8 mouse cellular contexts compared by ENCODE assay signal in the genomic region with DNA sequence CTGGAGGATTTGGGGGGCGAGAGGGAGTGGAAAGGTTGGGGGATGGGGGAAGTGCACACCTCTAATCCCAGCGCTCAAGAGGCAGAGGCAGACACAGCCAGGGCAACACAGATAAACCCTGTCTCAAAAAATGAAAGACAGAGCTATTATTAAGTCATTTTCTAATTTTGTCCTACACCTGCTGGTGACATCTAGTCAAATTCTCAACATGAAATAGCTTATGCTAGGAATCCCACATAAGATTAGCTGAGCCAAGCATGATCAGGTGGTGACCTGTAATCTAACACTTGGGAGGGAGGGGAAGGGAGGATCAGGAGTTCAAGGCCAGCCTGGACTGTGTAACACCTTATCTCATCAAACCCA. TPM values are rescaled to one million over a fixed set of nuclear protein-coding genes. Genes with fewer than 3 reads are reported as not detected.
DNase-seq lines count a peak whose midpoint lies in the region; ATAC-seq and TF ChIP-seq lines count a peak whose summit lies in the region.

No protein-coding gene starts in this region.

- peak overlapping the region; percentile 95 to 96 for H3K4me3 ChIP-seq in ES-E14 (ENCODE audit: insufficient read depth in 1 of 2, low read depth in 1 of 2, low read length in 2 of 2, poor library complexity in 1 of 2, severe bottlenecking in 1 of 2)
- peak overlapping the region; percentile 97 for H3K4me3 ChIP-seq in forebrain, embryonic 13.5 days
- H3K4me3 ChIP-seq in limb, embryonic 14.5 days (replicated peaks; ENCODE audit: low read length), result peak overlapping the region; percentile 100
- peak overlapping the region; percentile 92; the same call in 1 of the 2 replicates for H3K4me3 ChIP-seq in small intestine, adult 2 months (ENCODE audit: low read depth, low read length)

- no peak for TF ChIP-seq POLR2A in limb, embryonic 14.5 days (IDR thresholded peaks at IDR 0.05; ENCODE audit: borderline replicate concordance, extremely low read depth, insufficient read depth, insufficient read length)
- TF ChIP-seq POLR2A in small intestine, adult 2 months (IDR thresholded peaks at IDR 0.05; ENCODE audit: low read depth, low read length), result no peak

- peak overlapping the region; percentile 64 for H3K4me2 ChIP-seq in forebrain, embryonic 13.5 days
- H3K4me2 ChIP-seq in limb, embryonic 14.5 days (replicated peaks; ENCODE audit: low read depth, low read length, severe bottlenecking), result peak overlapping the region; percentile 70

- H3K36me3 ChIP-seq in ES-E14 (ENCODE audit: control insufficient read depth, insufficient read depth, low read length, poor library complexity, severe bottlenecking), result peaks cover 11% of the 10 kb centered on the region
- H3K36me3 ChIP-seq in forebrain, embryonic 13.5 days (ENCODE audit: poor library complexity, severe bottlenecking), result peaks cover 23% of the 10 kb centered on the region
- H3K36me3 ChIP-seq in limb, embryonic 14.5 days (ENCODE audit: control insufficient read depth, insufficient read depth, low read length), result peaks cover 26% of the 10 kb centered on the region
- H3K36me3 ChIP-seq in small intestine, adult 2 months (ENCODE audit: control insufficient read depth, insufficient read depth, low read length), result peaks cover 16% of the 10 kb centered on the region

- peaks cover 0 to 3% of the 10 kb centered on the region in 2 experiments; a peak in 1 of 4 replicates for H3K4me1 ChIP-seq in ES-E14 (ENCODE audit: control insufficient read depth in 2 of 2, insufficient read depth in 2 of 2, low read length in 2 of 2, poor library complexity in 1 of 2)
- H3K4me1 ChIP-seq in forebrain, embryonic 13.5 days, result peaks cover 21% of the 10 kb centered on the region
- peaks cover 5% of the 10 kb centered on the region for H3K4me1 ChIP-seq in limb, embryonic 14.5 days (ENCODE audit: control insufficient read depth, insufficient read depth, low read length)
- peaks cover 3% of the 10 kb centered on the region; the same call in 1 of the 2 replicates for H3K4me1 ChIP-seq in small intestine, adult 2 months (ENCODE audit: control insufficient read depth, insufficient read depth, insufficient read length, low read length)

- in situ Hi-C loops in ES-E14 (cut with MboI; ENCODE audit: low sequenced_read_pairs in 2 of 2, unreplicated experiment in 2 of 2), result no loop called here

- H3K9me3 ChIP-seq in ES-E14 (ENCODE audit: control insufficient read depth, insufficient read depth, low read depth, low read length), result no peaks in the 10 kb centered on the region
- no peaks in the 10 kb centered on the region for H3K9me3 ChIP-seq in forebrain, embryonic 13.5 days (replicated peaks)
- H3K9me3 ChIP-seq in limb, embryonic 14.5 days (ENCODE audit: control insufficient read depth, low read length), result no peaks in the 10 kb centered on the region

- no peaks in the 10 kb centered on the region for H3K27me3 ChIP-seq in forebrain, embryonic 13.5 days
- H3K27me3 ChIP-seq in limb, embryonic 14.5 days (ENCODE audit: control insufficient read depth, insufficient read depth, low read length), result no peaks in the 10 kb centered on the region
- no peaks in the 10 kb centered on the region for H3K27me3 ChIP-seq in small intestine, adult 2 months (ENCODE audit: control insufficient read depth, insufficient read depth, low read length)

- 51% methylated on average over 2 of the region's 2 CpGs for WGBS in forebrain, embryonic 13.5 days
- 29% methylated on average over 2 of the region's 2 CpGs for WGBS in limb, embryonic 14.5 days
- WGBS in small intestine, adult 2 months, result 63% methylated on average over 2 of the region's 2 CpGs

- peak overlapping the region; percentile 95 for H3K27ac ChIP-seq in ES-E14 (ENCODE audit: insufficient read depth, low read depth, low read length, poor library complexity, severe bottlenecking)
- peak overlapping the region; percentile 94 for H3K27ac ChIP-seq in forebrain, embryonic 13.5 days
- peak overlapping the region; percentile 93 for H3K27ac ChIP-seq in limb, embryonic 14.5 days (replicated peaks; ENCODE audit: low read depth, low read length)
- peak overlapping the region; percentile 95 for H3K27ac ChIP-seq in small intestine, adult 2 months (ENCODE audit: insufficient read depth, low read depth, low read length)

- ATAC-seq in forebrain, embryonic 13.5 days, result no peak
- ATAC-seq in limb, embryonic 14.5 days (ENCODE audit: low FRiP score, low read depth), result 0 out of 2 replicates have a peak, but pooled peaks have one; percentile 8

- TF ChIP-seq CTCF in small intestine, adult 2 months (IDR thresholded peaks at IDR 0.05; ENCODE audit: extremely low read depth, insufficient read length, insufficient replicate concordance, low read depth, low read length), result no peak

- H3K9ac ChIP-seq in ES-E14 (ENCODE audit: insufficient read depth, low read depth, low read length, poor library complexity, severe bottlenecking), result peak overlapping the region; percentile 98; the same call in 1 of the 2 replicates
- H3K9ac ChIP-seq in forebrain, embryonic 13.5 days, result peak overlapping the region; percentile 97; the same call in 1 of the 2 replicates
- H3K9ac ChIP-seq in limb, embryonic 14.5 days (ENCODE audit: low read depth, low read length, severe bottlenecking), result no peak overlapping the region

- DNase-seq in gastrocnemius, adult 18-20 months (ENCODE audit: low spot score), result peak; percentile 28
- DNase-seq in gastrocnemius, postnatal 4 days (ENCODE audit: low spot score in 2 of 2), result no peak
- DNase-seq in ES-E14 (ENCODE audit: low read depth, low spot score), result peak; percentile 42
- DNase-seq in limb, embryonic 14.5 days (ENCODE audit: low spot score), result no peak
- no peak for DNase-seq in ovary, postnatal 10 days (ENCODE audit: low spot score)
- no peak for DNase-seq in layer of hippocampus, adult 9-10 months (ENCODE audit: low spot score)

TF ChIP-seq in ES-E14, 5 proteins besides CTCF, POLR2A, EP300 and RAD21:
- TF ChIP-seq HCFC1 (IDR thresholded peaks at IDR 0.05; ENCODE audit: borderline replicate concordance, insufficient read depth, low read length), result no peak
- no peak for TF ChIP-seq MAFK (IDR thresholded peaks at IDR 0.05; ENCODE audit: insufficient read depth, low read depth, low read length)
- no peak for TF ChIP-seq CHD2 (IDR thresholded peaks at IDR 0.05; ENCODE audit: low read depth, low read length)
- no peak for TF ChIP-seq ZNF384 (IDR thresholded peaks at IDR 0.05; ENCODE audit: low read depth, low read length)
- no peak for TF ChIP-seq ZC3H11A (IDR thresholded peaks at IDR 0.05; ENCODE audit: borderline replicate concordance, low read depth, low read length)

RNA-seq across cellular contexts. Expression of gene Ccar1, which starts 1.0 kb away (rescaled TPM):
- total RNA-seq in gastrocnemius, adult 18-20 months (2021), result 10 to 100 TPM; 21.6 to 31.0 TPM
- 10 to 100 TPM; 58.7 to 78.4 TPM for total RNA-seq in gastrocnemius, postnatal 4 days (2021)
- 63.2 and 70.9 TPM in 2 replicates for total RNA-seq in ES-E14 (2012; rRNA removed)
- 145 and 146 TPM in 2 replicates for polyA plus RNA-seq in forebrain, embryonic 13.5 days (2015; fragmentation: Nextera tagmentation; extraction: Ambion mirVana)
- 77.9 and 112 TPM in 2 replicates for polyA plus RNA-seq in limb, embryonic 14.5 days (2012; rRNA removed)
- 115 and 116 TPM in 2 replicates for polyA plus RNA-seq in limb, embryonic 14.5 days (2014; fragmentation: Nextera tagmentation; extraction: Ambion mirVana)
- 46.4 and 77.7 TPM in 2 replicates for polyA plus RNA-seq in small intestine, adult 2 months (2012; rRNA removed)

Comparison
In these comparisons a context has a peak if more than half of its experiments do, and no peak if none do; other contexts are left out.
1. DNase-seq: peak in gastrocnemius, adult 18-20 months (single experiment) and ES-E14 (single experiment); none in gastrocnemius, postnatal 4 days (0 of 2), limb, embryonic 14.5 days (single experiment), ovary, postnatal 10 days (single experiment) and layer of hippocampus, adult 9-10 months (single experiment).
2. Peak in every context shown above with its lines, with median percentiles within 50 percentile points of each other: H3K27ac ChIP-seq and H3K4me3 ChIP-seq.